Mouse (Mus musculus) hindbrain, embryonic 15.5 days (tissue): ENCODE results near the gene Armc7. TPM values are rescaled to one million over a fixed set of nuclear protein-coding genes. Genes with fewer than 3 reads are reported as not detected.
A peak's percentile ranks its signal among the peaks of the same experiment; 100 is the strongest.

ENCODE experiments used
- ATAC-seq: fragments of 200-750 bp; cut with Nextera tagmentation; 2 replicates; pipeline ENCODE4 v1.8.0; 2017; ENCODE audit warnings: low read depth, moderate number of reproducible peaks, moderate TSS enrichment; ENCODE audit not compliant: low FRiP score
- H3K27ac ChIP-seq: fragments of 300-500 bp; sonication (generic); replicated peaks from 2 replicates; pipeline ENCODE4 v1.5.1; 2015; ENCODE audit warnings: mild to moderate bottlenecking, inconsistent platforms
- H3K27me3 ChIP-seq: fragments of 300-500 bp; sonication (generic); 2 replicates; pipeline ENCODE4 v1.6.1; 2015; ENCODE audit warnings: control low read depth, inconsistent platforms
- H3K36me3 ChIP-seq: fragments of 300-500 bp; sonication (generic); 2 replicates; pipeline ENCODE4 v1.6.1; 2015; ENCODE audit warnings: control low read depth, inconsistent platforms
- H3K4me1 ChIP-seq: fragments of 300-500 bp; sonication (generic); replicated peaks from 2 replicates; pipeline ENCODE4 v1.6.1; 2015; ENCODE audit warnings: control low read depth, inconsistent platforms
- H3K4me2 ChIP-seq: fragments of 300-500 bp; sonication (generic); 2 replicates; pipeline ENCODE4 v1.6.1; 2015; ENCODE audit warnings: moderate library complexity, mild to moderate bottlenecking, inconsistent platforms
- H3K4me3 ChIP-seq: fragments of 300-500 bp; sonication (generic); 2 replicates; pipeline ENCODE4 v1.5.1; 2015; ENCODE audit warnings: mild to moderate bottlenecking, inconsistent platforms
- H3K9ac ChIP-seq: fragments of 300-500 bp; sonication (generic); 2 replicates; pipeline ENCODE4 v1.6.1; 2015; ENCODE audit warnings: inconsistent platforms
- H3K9me3 ChIP-seq: fragments of 300-500 bp; sonication (generic); 2 replicates; pipeline ENCODE4 v1.6.1; 2016; ENCODE audit warnings: control low read depth, inconsistent platforms
- WGBS: fragments of 180-500 bp; shearing (Covaris S2); methylation state at CpG from one replicate; pipeline ENCODE4 v1.1.7; 2015; 5-methylcytosine and 5-hydroxymethylcytosine counted together
- polyA plus RNA-seq: library from polyadenylated mRNA; unstranded; fragments of >200 nt; fragmentation: Nextera tagmentation; extraction: Ambion mirVana; gene quantifications from 2 replicates; pipeline ENCODE4 v1.2.1, GENCODE M21; 2015

Gene Armc7
- polyA plus RNA-seq, result 16.3 and 18.2 TPM in 2 replicates

GRCm38 (mm10) chr11:115475025-115475757 is at the start of gene Armc7:
Armc7 (plus strand) TSS chr11:115475667.
- Histone ChIP-seq H3K4me3 (peak within 1 kb of the TSS; percentile 89), H3K27ac (peak within 1 kb of the TSS; percentile 88), H3K36me3 (no peaks in the 10 kb centered on the region), H3K4me2 (peak within 1 kb of the TSS; percentile 93), H3K27me3 (no peaks in the 10 kb centered on the region), H3K9ac (peak within 1 kb of the TSS; percentile 81), H3K9me3 (no peaks in the 10 kb centered on the region), H3K4me1 (peaks cover 31% of the 10 kb centered on the region)
- 2% methylated on average over 26 of the region's 26 CpGs for WGBS
- ATAC-seq, result peak; percentile 97

- Histone ChIP-seq H3K27me3 (no peaks in the 10 kb centered on the region), H3K4me1 (peaks cover 32% of the 10 kb centered on the region), H3K9me3 (no peaks in the 10 kb centered on the region), H3K9ac (no peak overlapping the region), H3K4me2 (no peak overlapping the region), H3K27ac (no peak overlapping the region), H3K36me3 (peaks cover 31% of the 10 kb centered on the region), H3K4me3 (no peak overlapping the region)
- 95% methylated on average over 6 of the region's 6 CpGs for WGBS
- ATAC-seq, result no peak
These were observed 49.8 kb upstream of the Armc7 start for GRCm38 (mm10) chr11:115425671-115426070.

GRCm38 (mm10) chr11:115427482-115428331 is 47.8 kb upstream of the Armc7 start:
- Histone ChIP-seq H3K4me2 (peak overlapping the region; percentile 36), H3K27me3 (no peaks in the 10 kb centered on the region), H3K36me3 (peaks cover 48% of the 10 kb centered on the region), H3K27ac (peak overlapping the region; percentile 67), H3K9me3 (no peaks in the 10 kb centered on the region), H3K4me3 (no peak overlapping the region), H3K4me1 (peaks cover 12% of the 10 kb centered on the region), H3K9ac (0 out of 2 replicates have a peak overlapping the region, but pooled peaks have one; percentile 5)
- peak; percentile 75 for ATAC-seq
- WGBS, result 37% methylated on average over 20 of the region's 20 CpGs

- Histone ChIP-seq H3K27me3 (no peaks in the 10 kb centered on the region), H3K4me1 (peaks cover 12% of the 10 kb centered on the region), H3K36me3 (peaks cover 48% of the 10 kb centered on the region), H3K9ac (no peak overlapping the region), H3K9me3 (no peaks in the 10 kb centered on the region), H3K27ac (no peak overlapping the region), H3K4me3 (no peak overlapping the region), H3K4me2 (no peak overlapping the region)
- no peak for ATAC-seq
- 86% methylated on average over 7 of the region's 7 CpGs for WGBS
These were observed 46.2 kb upstream of the Armc7 start for GRCm38 (mm10) chr11:115429307-115429706.

GRCm38 (mm10) chr11:115430561-115430960 is 44.9 kb upstream of the Armc7 start:
- Histone ChIP-seq H3K4me1 (peaks cover 15% of the 10 kb centered on the region), H3K27me3 (no peaks in the 10 kb centered on the region), H3K9me3 (no peaks in the 10 kb centered on the region), H3K9ac (no peak overlapping the region), H3K27ac (no peak overlapping the region), H3K36me3 (peaks cover 45% of the 10 kb centered on the region), H3K4me3 (no peak overlapping the region), H3K4me2 (no peak overlapping the region)
- no peak for ATAC-seq
- 96% methylated on average over 6 of the region's 6 CpGs for WGBS

- H3K4me3 ChIP-seq, result no peak overlapping the region
- H3K9me3 ChIP-seq, result no peaks in the 10 kb centered on the region
- no peaks in the 10 kb centered on the region for H3K27me3 ChIP-seq
- H3K27ac ChIP-seq, result no peak overlapping the region
- no peak for ATAC-seq
- no peak overlapping the region for H3K4me2 ChIP-seq
- H3K9ac ChIP-seq, result no peak overlapping the region
- WGBS, result 85% methylated on average over 4 of the region's 4 CpGs
- peaks cover 17% of the 10 kb centered on the region for H3K4me1 ChIP-seq
- peaks cover 30% of the 10 kb centered on the region for H3K36me3 ChIP-seq
These were observed 42.7 kb upstream of the Armc7 start for GRCm38 (mm10) chr11:115432814-115433213.

GRCm38 (mm10) chr11:115433342-115433741 is 42.1 kb upstream of the Armc7 start:
- no peaks in the 10 kb centered on the region for H3K9me3 ChIP-seq
- no peak overlapping the region for H3K27ac ChIP-seq
- H3K27me3 ChIP-seq, result no peaks in the 10 kb centered on the region
- WGBS, result 87% methylated on average over 6 of the region's 6 CpGs
- H3K4me1 ChIP-seq, result peaks cover 13% of the 10 kb centered on the region
- no peak overlapping the region for H3K9ac ChIP-seq
- H3K36me3 ChIP-seq, result peaks cover 30% of the 10 kb centered on the region
- no peak overlapping the region for H3K4me2 ChIP-seq
- no peak for ATAC-seq
- no peak overlapping the region for H3K4me3 ChIP-seq

- no peak overlapping the region for H3K27ac ChIP-seq
These were observed 39.7 kb upstream of the Armc7 start for GRCm38 (mm10) chr11:115435596-115436337.

GRCm38 (mm10) chr11:115437571-115438122 is 37.8 kb upstream of the Armc7 start:
- whole genome bisulfite sequencing, result 88% methylated on average over 5 of the region's 5 CpGs
- Histone ChIP-seq H3K4me1 (peaks cover 13% of the 10 kb centered on the region), H3K4me2 (no peak overlapping the region), H3K27ac (no peak overlapping the region), H3K9ac (no peak overlapping the region), H3K9me3 (no peaks in the 10 kb centered on the region), H3K36me3 (no peaks in the 10 kb centered on the region), H3K4me3 (no peak overlapping the region), H3K27me3 (no peaks in the 10 kb centered on the region)
- no peak for ATAC-seq

More at GRCm38 (mm10) chr11:115435596-115436337, 39.7 kb upstream of the Armc7 start:
- Histone ChIP-seq H3K27me3 (no peaks in the 10 kb centered on the region), H3K9me3 (no peaks in the 10 kb centered on the region), H3K4me3 (peak overlapping the region; percentile 29), H3K9ac (peak overlapping the region; percentile 35), H3K4me1 (peaks cover 13% of the 10 kb centered on the region), H3K4me2 (peak overlapping the region; percentile 63), H3K36me3 (peaks cover 15% of the 10 kb centered on the region)
- WGBS, result 8% methylated on average over 31 of the region's 31 CpGs
- ATAC-seq, result peak; percentile 32; the same call in 1 of the 2 replicates

- H3K9me3 ChIP-seq, result no peaks in the 10 kb centered on the region
- no peaks in the 10 kb centered on the region for H3K36me3 ChIP-seq
- ATAC-seq, result no peak
- H3K4me2 ChIP-seq, result no peak overlapping the region
- 92% methylated on average over 3 of the region's 3 CpGs for WGBS
- H3K4me1 ChIP-seq, result peaks cover 13% of the 10 kb centered on the region
- no peaks in the 10 kb centered on the region for H3K27me3 ChIP-seq
- H3K4me3 ChIP-seq, result no peak overlapping the region
- H3K27ac ChIP-seq, result no peak overlapping the region
- H3K9ac ChIP-seq, result no peak overlapping the region
These were observed 36.1 kb upstream of the Armc7 start for GRCm38 (mm10) chr11:115439326-115439725.

- no peak for ATAC-seq
- Histone ChIP-seq H3K27ac (no peak within 1 kb of the TSS), H3K4me3 (no peak within 1 kb of the TSS), H3K27me3 (no peaks in the 10 kb centered on the region), H3K4me2 (no peak within 1 kb of the TSS), H3K9me3 (no peaks in the 10 kb centered on the region), H3K36me3 (no peaks in the 10 kb centered on the region), H3K9ac (no peak within 1 kb of the TSS), H3K4me1 (peaks cover 13% of the 10 kb centered on the region)
- WGBS, result 96% methylated on average over 9 of the region's 9 CpGs
These were observed 35.4 kb upstream of the Armc7 start, which contains the start of gene Trim80 for GRCm38 (mm10) chr11:115439906-115440595. Trim80 (plus strand) TSS chr11:115440545.
